Mouse (Mus musculus) v-Abl transformed pro-B cells (cell line): ENCODE measurements around the gene Ano8.

ENCODE experiments used
- in situ Hi-C, 2 experiments: fragments of 400-800 bp; cut with MboI; formaldehyde crosslinking; loops; one replicate each; pipeline ENCODE4 v1.15.1; 2025; ENCODE audit not compliant: unreplicated experiment in 2 of 2

Gene Ano8

GRCm38 (mm10) chr8:71472601-71473386, 13.0 kb downstream of the Ano8 start:
- in situ Hi-C loops: no loop called here

- in situ Hi-C loops: no loop called here
Observed at GRCm38 (mm10) chr8:71471861-71472260, 13.9 kb downstream of the Ano8 start.

GRCm38 (mm10) chr8:71470913-71471255, 14.9 kb downstream of the Ano8 start:
- in situ Hi-C loops: no loop called here

- in situ Hi-C loops: no loop called here
Observed at GRCm38 (mm10) chr8:71470146-71470912, 15.4 kb downstream of the Ano8 start.

GRCm38 (mm10) chr8:71469411-71469810, 16.4 kb downstream of the Ano8 start:
- in situ Hi-C loops: no loop called here

- in situ Hi-C loops: no loop called here
Observed at GRCm38 (mm10) chr8:71468916-71469315, 16.8 kb downstream of the Ano8 start, which contains the start of gene Dda1. TSS of gene Dda1 (plus strand) at chr8:71469199.

- in situ Hi-C loops: no loop called here
Observed at GRCm38 (mm10) chr8:71468001-71468400, 17.8 kb downstream of the Ano8 start.

GRCm38 (mm10) chr8:71467201-71467600, 18.6 kb downstream of the Ano8 start:
- in situ Hi-C loops: no loop called here

- in situ Hi-C loops: no loop called here
Observed at GRCm38 (mm10) chr8:71466198-71466597, 19.6 kb downstream of the Ano8 start.

- in situ Hi-C loops: no loop called here
Observed at GRCm38 (mm10) chr8:71465733-71466132, 20.0 kb downstream of the Ano8 start.

GRCm38 (mm10) chr8:71464513-71465500, 21.0 kb downstream of the Ano8 start, which contains the start of gene Mrpl34:
TSS of gene Mrpl34 (plus strand) at chr8:71464959.
- in situ Hi-C loops: no loop called here

GRCm38 (mm10) chr8:71463188-71464033, 22.4 kb downstream of the Ano8 start, which contains the start of gene Abhd8:
TSS of gene Abhd8 (minus strand) at chr8:71463655.
- in situ Hi-C loops: no loop called here

GRCm38 (mm10) chr8:71462786-71463185, 23.0 kb downstream of the Ano8 start:
- in situ Hi-C loops: no loop called here

GRCm38 (mm10) chr8:71462191-71462590, 23.6 kb downstream of the Ano8 start:
- in situ Hi-C loops: no loop called here

GRCm38 (mm10) chr8:71461152-71461840, 24.5 kb downstream of the Ano8 start:
- in situ Hi-C loops: no loop called here

GRCm38 (mm10) chr8:71460716-71461115, 25.0 kb downstream of the Ano8 start:
- in situ Hi-C loops: no loop called here

- in situ Hi-C loops: no loop called here
Observed at GRCm38 (mm10) chr8:71457659-71458270, 28.0 kb downstream of the Ano8 start.

- in situ Hi-C loops: no loop called here
Observed at GRCm38 (mm10) chr8:71456906-71457305, 28.9 kb downstream of the Ano8 start.

- in situ Hi-C loops: no loop called here
Observed at GRCm38 (mm10) chr8:71454668-71455067, 31.1 kb downstream of the Ano8 start.
